Mouse (Mus musculus): Measurements from ENCODE around the gene Siva1. TPM values are rescaled to one million over a fixed set of nuclear protein-coding genes. Genes with fewer than 3 reads are reported as not detected.

Gene Siva1
- total and polyA plus RNA-seq, 3 experiments = 78.1 to 137 (median 135) TPM

Other genes starting within 250 kb of the Siva1 start
- gene A530016L24Rik, start 155.2 kb upstream of the Siva1 start, total RNA-seq (2012; rRNA removed) = not detected in 2 replicates
- gene A530016L24Rik, start 155.2 kb upstream of the Siva1 start, total RNA-seq (2014; rRNA removed) = not detected in 2 replicates
- gene A530016L24Rik, start 155.2 kb upstream of the Siva1 start, polyA plus RNA-seq (2012; ENCODE audit: insufficient read length, low read depth) = not detected in 2 replicates
- gene Tmem179, start 127.9 kb upstream of the Siva1 start, total RNA-seq (2012; rRNA removed) = not detected in 2 replicates
- gene Tmem179, start 127.9 kb upstream of the Siva1 start, total RNA-seq (2014; rRNA removed) = not detected in 2 replicates
- not detected in 2 replicates for gene Tmem179, start 127.9 kb upstream of the Siva1 start, polyA plus RNA-seq (2012; ENCODE audit: insufficient read length, low read depth)
- gene Inf2, start 55.9 kb upstream of the Siva1 start, total RNA-seq (2012; rRNA removed) = 29.7 and 36.6 TPM in 2 replicates
- 13.5 and 13.9 TPM in 2 replicates for gene Inf2, start 55.9 kb upstream of the Siva1 start, total RNA-seq (2014; rRNA removed)
- 129 and 131 TPM in 2 replicates for gene Inf2, start 55.9 kb upstream of the Siva1 start, polyA plus RNA-seq (2012; ENCODE audit: insufficient read length, low read depth)
- gene Adssl1, start 24.6 kb upstream of the Siva1 start, total RNA-seq (2012; rRNA removed) = 9.4 and 10.7 TPM in 2 replicates
- gene Adssl1, start 24.6 kb upstream of the Siva1 start, total RNA-seq (2014; rRNA removed) = 10.2 and 11.8 TPM in 2 replicates
- gene Adssl1, start 24.6 kb upstream of the Siva1 start, polyA plus RNA-seq (2012; ENCODE audit: insufficient read length, low read depth) = 29.4 and 37.1 TPM in 2 replicates
- 66.6 and 79.9 TPM in 2 replicates for gene Akt1, start 30.2 kb downstream of the Siva1 start, total RNA-seq (2012; rRNA removed)
- 69.8 and 74.4 TPM in 2 replicates for gene Akt1, start 30.2 kb downstream of the Siva1 start, total RNA-seq (2014; rRNA removed)
- 144 and 178 TPM in 2 replicates for gene Akt1, start 30.2 kb downstream of the Siva1 start, polyA plus RNA-seq (2012; ENCODE audit: insufficient read length, low read depth)
- gene Zbtb42, start 34.1 kb downstream of the Siva1 start, total RNA-seq (2012; rRNA removed) = 0.30 and 0.63 TPM in 2 replicates
- not detected in 2 replicates for gene Zbtb42, start 34.1 kb downstream of the Siva1 start, total RNA-seq (2014; rRNA removed)
- 0.08 and 0.11 TPM in 2 replicates for gene Zbtb42, start 34.1 kb downstream of the Siva1 start, polyA plus RNA-seq (2012; ENCODE audit: insufficient read length, low read depth)
- gene Cep170b, start 75.8 kb downstream of the Siva1 start, total RNA-seq (2012; rRNA removed) = 30.6 and 39.1 TPM in 2 replicates
- 44.4 and 48.1 TPM in 2 replicates for gene Cep170b, start 75.8 kb downstream of the Siva1 start, total RNA-seq (2014; rRNA removed)
- gene Cep170b, start 75.8 kb downstream of the Siva1 start, polyA plus RNA-seq (2012; ENCODE audit: insufficient read length, low read depth) = 44.4 and 63.1 TPM in 2 replicates
- gene Pld4, start 116.0 kb downstream of the Siva1 start, total RNA-seq (2012; rRNA removed) = 149 and 155 TPM in 2 replicates
- 112 and 117 TPM in 2 replicates for gene Pld4, start 116.0 kb downstream of the Siva1 start, total RNA-seq (2014; rRNA removed)
- gene Pld4, start 116.0 kb downstream of the Siva1 start, polyA plus RNA-seq (2012; ENCODE audit: insufficient read length, low read depth) = 196 and 226 TPM in 2 replicates
- gene Ahnak2, start 158.0 kb downstream of the Siva1 start, total RNA-seq (2012; rRNA removed) = 16.2 and 27.7 TPM in 2 replicates
- 2.0 and 3.1 TPM in 2 replicates for gene Ahnak2, start 158.0 kb downstream of the Siva1 start, total RNA-seq (2014; rRNA removed)
- gene Ahnak2, start 158.0 kb downstream of the Siva1 start, polyA plus RNA-seq (2012; ENCODE audit: insufficient read length, low read depth) = 14.4 and 14.6 TPM in 2 replicates
- gene Clba1, start 164.3 kb downstream of the Siva1 start, total RNA-seq (2012; rRNA removed) = 3.1 and 3.5 TPM in 2 replicates
- 2.5 TPM in 2 replicates for gene Clba1, start 164.3 kb downstream of the Siva1 start, total RNA-seq (2014; rRNA removed)
- gene Clba1, start 164.3 kb downstream of the Siva1 start, polyA plus RNA-seq (2012; ENCODE audit: insufficient read length, low read depth) = 3.0 and 3.5 TPM in 2 replicates
- 78.0 and 90.6 TPM in 2 replicates for gene Cdca4, start 184.7 kb downstream of the Siva1 start, total RNA-seq (2012; rRNA removed)
- 111 and 128 TPM in 2 replicates for gene Cdca4, start 184.7 kb downstream of the Siva1 start, total RNA-seq (2014; rRNA removed)
- 68.3 and 78.0 TPM in 2 replicates for gene Cdca4, start 184.7 kb downstream of the Siva1 start, polyA plus RNA-seq (2012; ENCODE audit: insufficient read length, low read depth)
- 31.1 and 44.7 TPM in 2 replicates for gene Gpr132, start 223.5 kb downstream of the Siva1 start, total RNA-seq (2012; rRNA removed)
- gene Gpr132, start 223.5 kb downstream of the Siva1 start, total RNA-seq (2014; rRNA removed) = 19.4 and 24.4 TPM in 2 replicates
- 50.9 and 62.1 TPM in 2 replicates for gene Gpr132, start 223.5 kb downstream of the Siva1 start, polyA plus RNA-seq (2012; ENCODE audit: insufficient read length, low read depth)